Mouse (Mus musculus) C2C12 (cell line): ENCODE data around the gene Prlr. TPM values are rescaled to one million over a fixed set of nuclear protein-coding genes. Genes with fewer than 3 reads are reported as not detected.

Experiments used
- H3K27me3 ChIP-seq: one replicate; pipeline ENCODE4 v1.6.1; 2011; ENCODE audit not compliant: control insufficient read depth, insufficient read depth, insufficient read length
- H3K36me3 ChIP-seq: one replicate; pipeline ENCODE4 v1.6.1; 2011; ENCODE audit not compliant: control insufficient read depth, insufficient read depth
- H3K4me3 ChIP-seq: one replicate; pipeline ENCODE4 v1.5.1; 2011; ENCODE audit warnings: mild to moderate bottlenecking, control low read depth; ENCODE audit not compliant: poor library complexity, insufficient read depth, severe bottlenecking
- H3K79me2 ChIP-seq: one replicate; pipeline ENCODE4 v1.6.1; 2011; ENCODE audit not compliant: control insufficient read depth, insufficient read depth
- H3K79me3 ChIP-seq: one replicate; pipeline ENCODE4 v1.6.1; 2011; ENCODE audit warnings: low read depth, control low read depth
- H3ac ChIP-seq: one replicate; pipeline ENCODE3; 2011; ENCODE audit warnings: low read depth; ENCODE audit not compliant: control insufficient read depth, insufficient read length
- CEBPB ChIP-seq: IDR thresholded peaks from one replicate; pipeline ENCODE4 v1.6.1; 2011; ENCODE audit warnings: low read depth, mild to moderate bottlenecking, control low read depth, moderate library complexity
- CTCF ChIP-seq: IDR thresholded peaks from one replicate; pipeline ENCODE4 v1.5.1; 2011; ENCODE audit not compliant: control insufficient read depth, insufficient read depth, insufficient read length
- FOSL1 ChIP-seq: IDR thresholded peaks from one replicate; pipeline ENCODE4 v1.8.0; 2011; ENCODE audit warnings: mild to moderate bottlenecking, low read length; ENCODE audit not compliant: poor library complexity, insufficient read depth, severe bottlenecking
- MAX ChIP-seq: IDR thresholded peaks from one replicate; pipeline ENCODE4 v1.6.1; 2011; ENCODE audit warnings: mild to moderate bottlenecking, control low read depth
- MYOD1 ChIP-seq: IDR thresholded peaks from one replicate; pipeline ENCODE4 v1.6.1; 2011; ENCODE audit warnings: low read depth; ENCODE audit not compliant: control insufficient read depth, insufficient read length
- MYOG ChIP-seq: IDR thresholded peaks from one replicate; pipeline ENCODE4 v1.6.1; 2011; ENCODE audit not compliant: control insufficient read depth, insufficient read length; ENCODE audit errors: extremely low read depth
- USF1 ChIP-seq: IDR thresholded peaks from one replicate; pipeline ENCODE4 v1.6.1; 2011; ENCODE audit warnings: low read depth, mild to moderate bottlenecking, control low read depth, moderate library complexity
- polyA plus RNA-seq: library from polyadenylated mRNA; unstranded; fragments of >200 nt; fragmentation: generic; extraction: Trizol; gene quantifications from one replicate; pipeline ENCODE4 v1.2.1, GENCODE M21; 2012; ENCODE audit warnings: missing spikeins

The Prlr gene
- polyA plus RNA-seq, 1 experiment = 0.07 TPM

DNA sequence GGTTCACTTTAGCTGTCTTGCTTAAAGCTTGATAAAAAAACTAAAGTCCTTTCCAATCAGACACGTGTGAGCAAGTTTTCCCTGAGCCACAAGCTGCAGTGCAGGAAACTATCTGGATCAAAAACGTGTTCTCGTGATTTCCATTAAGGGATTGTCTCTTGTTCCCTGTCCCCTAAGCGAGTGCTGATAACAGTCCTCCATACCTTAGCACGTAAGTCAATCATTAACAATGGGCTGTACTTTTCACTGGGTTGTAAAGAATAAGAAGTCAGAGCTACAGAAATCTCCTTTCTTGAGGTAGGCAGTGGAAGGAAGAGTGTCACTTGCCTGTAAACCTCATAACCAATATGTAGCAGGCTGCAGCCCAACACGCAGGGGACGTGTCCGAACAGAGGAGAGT lies 38.7 kb downstream of the Prlr start:
- TF ChIP-seq MAX = no peak
- TF ChIP-seq CEBPB = no peak
- no peak for TF ChIP-seq MYOG
- TF ChIP-seq CTCF = no peak
- TF ChIP-seq FOSL1 = no peak
- no peak for TF ChIP-seq USF1
- no peak for TF ChIP-seq MYOD1
- peaks cover 4% of the 10 kb centered on the region for H3K27me3 ChIP-seq
- H3K79me2 ChIP-seq = no peaks in the 10 kb centered on the region
- H3K79me3 ChIP-seq = no peaks in the 10 kb centered on the region
- H3K36me3 ChIP-seq = no peaks in the 10 kb centered on the region
- no peak overlapping the region for H3K4me3 ChIP-seq
- H3ac ChIP-seq = no peak overlapping the region

DNA sequence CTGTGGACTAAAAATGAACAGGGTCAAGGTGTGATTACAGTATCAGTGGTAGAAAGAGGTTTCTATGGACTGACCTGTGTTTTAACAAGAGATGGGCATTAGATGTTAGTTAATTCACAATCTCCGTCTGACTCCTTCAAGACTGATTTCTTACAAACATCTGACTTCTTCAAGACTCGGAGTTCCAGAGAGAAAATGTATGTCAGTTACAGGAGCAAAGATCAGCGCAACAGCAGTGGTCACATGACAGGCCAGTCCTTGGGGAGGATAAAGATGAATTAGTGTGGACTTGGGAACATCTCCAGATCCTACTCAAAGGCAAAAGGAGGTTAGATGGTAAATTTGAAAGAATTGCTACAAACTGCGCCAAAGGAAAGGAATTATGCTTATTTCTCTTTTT lies 39.2 kb downstream of the Prlr start:
- no peak overlapping the region for H3ac ChIP-seq
- peaks cover 4% of the 10 kb centered on the region for H3K27me3 ChIP-seq
- TF ChIP-seq USF1 (no peak), FOSL1 (no peak), MYOD1 (no peak)
- H3K79me3 ChIP-seq = no peaks in the 10 kb centered on the region
- no peaks in the 10 kb centered on the region for H3K79me2 ChIP-seq
- H3K4me3 ChIP-seq = no peak overlapping the region
- no peaks in the 10 kb centered on the region for H3K36me3 ChIP-seq

DNA sequence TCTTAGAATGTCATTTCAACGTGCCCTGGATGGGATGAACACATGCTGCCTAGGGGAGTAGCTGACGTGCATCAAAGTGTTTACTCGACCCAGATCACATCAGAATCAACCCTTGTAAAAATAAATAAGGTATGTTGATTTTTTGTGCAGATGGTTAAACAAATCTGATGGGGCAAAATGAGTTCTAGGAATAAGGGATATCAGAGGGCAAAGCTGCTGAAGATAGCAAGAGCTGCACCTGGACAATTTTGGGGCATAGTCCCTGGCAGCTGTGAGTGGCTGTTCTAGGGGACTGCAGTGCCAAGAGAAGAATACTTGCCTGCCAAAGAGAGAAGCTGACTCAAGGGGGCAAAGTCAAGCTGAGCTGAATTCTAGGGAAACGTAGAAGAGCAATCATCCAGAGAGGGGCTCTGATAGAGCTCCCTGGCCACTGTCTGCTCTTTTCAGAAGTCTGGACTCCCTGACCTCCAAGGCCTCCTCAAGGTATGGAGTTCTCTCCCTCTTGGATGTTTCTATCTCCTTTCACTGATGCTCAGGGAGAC lies 46.6 kb downstream of the Prlr start:
- Histone ChIP-seq H3K27me3 (no peaks in the 10 kb centered on the region), H3K36me3 (no peaks in the 10 kb centered on the region), H3K79me3 (no peaks in the 10 kb centered on the region), H3K4me3 (no peak overlapping the region), H3ac (no peak overlapping the region), H3K79me2 (no peaks in the 10 kb centered on the region)
- TF ChIP-seq MYOG (no peak), FOSL1 (no peak), CTCF (no peak), MYOD1 (no peak)

DNA sequence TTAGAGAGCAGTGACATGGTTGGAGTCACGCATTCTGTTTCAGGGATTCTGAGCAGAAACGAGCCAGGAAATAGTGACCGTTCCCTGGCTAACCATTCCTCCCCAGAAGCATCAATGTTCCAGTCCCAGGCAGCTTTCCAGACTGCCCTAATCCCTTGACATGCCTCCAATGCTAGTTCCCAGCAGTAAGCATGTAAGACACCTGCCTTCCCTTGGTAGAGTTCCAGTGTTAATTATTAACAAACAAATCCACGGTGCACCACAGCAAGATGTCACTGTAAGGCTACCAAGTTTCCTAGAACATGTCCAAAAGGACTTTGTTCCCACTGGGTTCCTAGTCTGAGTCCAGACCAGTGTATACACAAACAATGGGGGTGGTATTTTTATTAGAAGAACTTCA lies 48.7 kb downstream of the Prlr start:
- Histone ChIP-seq H3K27me3 (no peaks in the 10 kb centered on the region), H3K79me3 (no peaks in the 10 kb centered on the region), H3K36me3 (no peaks in the 10 kb centered on the region), H3K79me2 (no peaks in the 10 kb centered on the region), H3K4me3 (no peak overlapping the region), H3ac (no peak overlapping the region)
- TF ChIP-seq FOSL1 = no peak
- no peak for TF ChIP-seq USF1
- no peak for TF ChIP-seq MYOG
- no peak for TF ChIP-seq CEBPB
- TF ChIP-seq CTCF = no peak
- TF ChIP-seq MYOD1 = no peak
- no peak for TF ChIP-seq MAX

GRCm38 (mm10) chr15:10228636-10229035 lies 51.6 kb downstream of the Prlr start:
- no peaks in the 10 kb centered on the region for H3K36me3 ChIP-seq
- TF ChIP-seq MYOD1 = no peak
- no peak for TF ChIP-seq CTCF
- TF ChIP-seq MAX = no peak
- no peak for TF ChIP-seq FOSL1
- TF ChIP-seq CEBPB = no peak
- H3K79me2 ChIP-seq = no peaks in the 10 kb centered on the region
- no peaks in the 10 kb centered on the region for H3K79me3 ChIP-seq
- no peak overlapping the region for H3ac ChIP-seq
- H3K4me3 ChIP-seq = no peak overlapping the region
- no peaks in the 10 kb centered on the region for H3K27me3 ChIP-seq

DNA sequence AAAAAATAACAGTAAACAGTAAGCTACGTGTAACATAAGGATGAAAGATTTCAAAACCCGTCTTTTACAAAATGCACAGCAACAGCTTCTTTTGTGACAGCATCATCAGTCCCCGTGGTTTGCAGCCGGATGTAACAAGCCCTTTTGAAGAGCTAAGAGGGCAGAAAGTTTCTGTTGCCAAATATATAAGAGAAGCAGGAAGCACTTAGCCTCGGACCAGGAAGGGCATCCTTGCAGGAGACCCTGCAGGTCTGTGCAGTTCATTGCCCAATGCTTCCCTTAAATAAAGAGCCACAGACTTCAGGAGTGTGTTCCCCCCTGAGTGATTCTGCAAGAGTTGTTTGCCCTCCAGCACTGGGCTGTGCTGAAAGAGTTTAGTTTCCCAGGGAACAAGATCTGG lies 58.9 kb downstream of the Prlr start:
- Histone ChIP-seq H3K79me2 (no peaks in the 10 kb centered on the region), H3K36me3 (no peaks in the 10 kb centered on the region), H3K79me3 (no peaks in the 10 kb centered on the region), H3ac (no peak overlapping the region), H3K27me3 (peaks cover 4% of the 10 kb centered on the region), H3K4me3 (no peak overlapping the region)
- TF ChIP-seq MAX = no peak
- no peak for TF ChIP-seq CTCF
- TF ChIP-seq USF1 = no peak
- TF ChIP-seq FOSL1 = no peak
- no peak for TF ChIP-seq MYOG
- no peak for TF ChIP-seq CEBPB
- TF ChIP-seq MYOD1 = no peak

DNA sequence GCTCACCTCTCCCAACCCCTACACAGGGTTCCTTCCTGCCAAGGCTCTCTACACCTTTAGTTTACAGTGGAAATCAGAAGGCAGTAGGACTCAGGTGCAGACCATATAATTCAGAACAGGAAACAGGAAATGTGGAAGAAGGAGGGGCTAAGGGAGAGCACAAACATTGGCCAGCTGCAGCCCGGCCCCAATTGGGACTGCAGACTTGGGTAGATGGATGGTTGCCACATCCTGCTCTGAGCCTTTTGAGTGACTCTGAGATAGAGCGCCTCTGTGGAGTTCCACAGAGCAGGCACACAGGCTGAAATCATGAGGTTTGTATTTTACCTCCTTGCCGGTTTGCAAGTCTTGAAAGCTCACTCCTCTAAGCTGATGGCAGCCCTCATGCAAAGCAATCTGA lies 59.8 kb downstream of the Prlr start:
- H3K27me3 ChIP-seq = peaks cover 4% of the 10 kb centered on the region
- no peaks in the 10 kb centered on the region for H3K79me2 ChIP-seq
- no peak overlapping the region for H3ac ChIP-seq
- no peaks in the 10 kb centered on the region for H3K79me3 ChIP-seq
- H3K36me3 ChIP-seq = no peaks in the 10 kb centered on the region
- TF ChIP-seq MYOG = no peak
- no peak for TF ChIP-seq FOSL1
- no peak for TF ChIP-seq MAX
- no peak for TF ChIP-seq MYOD1
- no peak for TF ChIP-seq USF1
- no peak for TF ChIP-seq CTCF
- TF ChIP-seq CEBPB = no peak
- H3K4me3 ChIP-seq = no peak overlapping the region
